Mouse (Mus musculus): ENCODE results near the gene Iqsec2. TPM values are rescaled to one million over a fixed set of nuclear protein-coding genes. Genes with fewer than 3 reads are reported as not detected.

The Iqsec2 gene
- polyA plus RNA-seq, 1 experiment from 2014 or later = 1.0 TPM

DNA sequence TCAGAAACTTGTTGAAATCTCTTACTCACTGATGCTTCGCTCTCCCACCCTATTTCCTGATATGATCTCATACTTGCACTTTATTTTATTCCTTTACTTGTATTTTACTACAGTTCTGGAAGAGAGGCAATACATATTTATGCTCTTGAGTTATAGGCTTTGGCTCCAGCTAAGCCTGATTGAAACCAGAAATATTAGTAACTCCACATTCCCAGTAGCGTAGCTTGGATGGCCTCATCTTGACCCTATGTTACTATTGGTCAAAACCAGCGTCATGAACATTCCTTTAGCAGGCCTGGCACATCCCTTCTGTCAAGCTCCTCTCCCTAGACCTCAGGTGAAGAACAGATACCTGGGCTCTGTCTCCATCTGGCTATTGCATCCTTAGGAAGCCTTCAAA is 14.2 kb downstream of the Iqsec2 start:
- Histone ChIP-seq H3K4me3 (no peak overlapping the region), H3K4me2 (replicated peaks) (no peak overlapping the region), H3K9me3 (no peaks in the 10 kb centered on the region), H3K27ac (replicated peaks) (no peak overlapping the region), H3K4me1 (no peaks in the 10 kb centered on the region), H3K9ac (replicated peaks) (no peak overlapping the region), H3K27me3 (peaks cover 65% of the 10 kb centered on the region), H3K36me3 (no peaks in the 10 kb centered on the region)
- no peak for ATAC-seq (ENCODE audit: low FRiP score, low read depth)
- 81% methylated on average over 3 of the region's 3 CpGs for WGBS

DNA sequence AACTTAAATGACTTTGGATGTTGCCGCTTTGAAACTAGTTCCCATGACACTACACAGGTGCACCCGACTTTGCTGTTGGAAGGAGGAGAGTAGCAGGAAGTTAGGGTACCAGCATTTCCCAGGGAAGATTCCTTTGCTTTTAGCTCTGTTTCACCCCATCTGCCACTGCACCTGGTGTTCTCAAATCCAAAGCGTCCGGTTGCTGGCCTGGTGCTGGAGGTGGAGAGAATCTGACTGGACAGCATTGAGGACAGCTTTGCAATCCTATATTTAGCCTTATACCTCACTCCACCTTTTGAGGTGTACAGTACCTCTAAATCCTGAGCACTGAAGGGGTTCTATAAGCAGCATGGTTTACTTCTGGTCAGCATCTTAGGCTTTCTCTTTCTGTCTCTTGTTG is 17.3 kb downstream of the Iqsec2 start:
- no peaks in the 10 kb centered on the region for H3K4me1 ChIP-seq
- no peak overlapping the region for H3K4me3 ChIP-seq
- 87% methylated on average over 4 of the region's 4 CpGs for WGBS
- no peak overlapping the region for H3K27ac ChIP-seq (replicated peaks)
- H3K9ac ChIP-seq (replicated peaks) = no peak overlapping the region
- no peaks in the 10 kb centered on the region for H3K9me3 ChIP-seq
- no peak overlapping the region for H3K4me2 ChIP-seq (replicated peaks)
- ATAC-seq (ENCODE audit: low FRiP score, low read depth) = no peak
- H3K27me3 ChIP-seq = peaks cover 65% of the 10 kb centered on the region
- H3K36me3 ChIP-seq = no peaks in the 10 kb centered on the region

DNA sequence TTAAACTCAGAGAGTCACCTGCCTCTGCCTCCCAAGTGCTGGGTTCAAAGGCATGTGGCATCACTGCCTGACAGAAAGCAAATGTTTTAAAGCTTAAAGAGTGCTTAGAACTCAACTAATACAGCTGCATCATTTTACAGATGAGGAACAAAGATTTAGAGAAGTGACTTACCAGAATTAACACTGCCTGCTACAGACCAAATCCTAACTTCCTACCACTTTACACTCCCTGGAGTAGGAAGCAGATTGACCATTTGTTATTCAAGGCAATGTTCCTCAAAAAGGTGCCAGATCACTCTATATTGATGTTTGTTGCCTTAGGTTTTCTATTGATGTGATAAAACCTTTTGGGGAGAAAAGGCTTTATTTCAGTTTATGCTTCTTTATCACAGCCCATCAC is 20.0 kb downstream of the Iqsec2 start:
- H3K9me3 ChIP-seq = no peaks in the 10 kb centered on the region
- no peak overlapping the region for H3K27ac ChIP-seq (replicated peaks)
- no peak overlapping the region for H3K4me3 ChIP-seq
- H3K9ac ChIP-seq (replicated peaks) = no peak overlapping the region
- H3K27me3 ChIP-seq = peaks cover 78% of the 10 kb centered on the region
- no peak overlapping the region for H3K4me2 ChIP-seq (replicated peaks)
- no peaks in the 10 kb centered on the region for H3K36me3 ChIP-seq
- no peak for ATAC-seq (ENCODE audit: low FRiP score, low read depth)
- no peaks in the 10 kb centered on the region for H3K4me1 ChIP-seq

DNA sequence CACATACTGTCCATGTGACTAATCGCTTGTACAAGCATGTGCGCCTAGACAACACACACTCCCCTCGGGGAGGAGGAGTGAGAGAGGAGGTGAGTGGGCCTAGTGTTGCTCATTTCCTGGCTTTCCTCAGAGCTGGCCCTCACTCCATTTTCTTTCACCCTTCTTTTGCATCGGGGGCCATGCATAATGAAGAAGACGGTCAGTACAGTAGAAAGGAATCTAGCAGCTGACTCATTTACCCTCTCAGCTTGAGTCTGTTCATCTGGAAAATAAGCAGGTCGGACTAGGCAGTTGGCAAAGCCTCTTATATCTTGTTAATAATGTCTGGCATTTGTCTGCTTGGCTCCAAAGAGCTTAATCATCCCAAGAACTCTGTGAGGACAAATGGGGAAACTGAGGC is 22.1 kb downstream of the Iqsec2 start:
- 85% methylated on average over 6 of the region's 6 CpGs for WGBS

DNA sequence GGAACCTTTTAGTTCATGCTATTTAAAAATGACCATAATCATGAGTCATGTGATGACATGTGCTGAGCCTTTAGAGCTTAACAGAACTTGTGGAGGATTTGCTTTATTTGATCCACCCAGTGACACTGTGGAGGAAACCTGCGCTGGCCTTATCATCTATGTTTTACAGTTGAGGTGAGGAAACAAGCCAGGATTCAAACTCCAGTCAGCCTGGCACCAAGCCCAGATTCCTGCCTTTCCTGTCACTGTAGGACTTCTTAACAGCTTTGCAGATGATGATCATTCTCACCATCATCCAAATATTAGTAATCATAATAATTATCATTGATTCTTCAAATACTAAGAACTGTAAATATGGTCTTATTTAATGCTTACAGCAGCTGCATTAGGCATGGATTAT is 24.5 kb downstream of the Iqsec2 start:
- H3K4me1 ChIP-seq = peaks cover 11% of the 10 kb centered on the region; the same call in 1 of the 2 replicates
- 93% methylated on average over 1 of the region's 1 CpGs for WGBS
- ATAC-seq (ENCODE audit: low FRiP score, low read depth) = no peak
- H3K9ac ChIP-seq (replicated peaks) = no peak overlapping the region
- no peak overlapping the region for H3K27ac ChIP-seq (replicated peaks)
- no peaks in the 10 kb centered on the region for H3K36me3 ChIP-seq
- H3K4me2 ChIP-seq (replicated peaks) = no peak overlapping the region
- H3K9me3 ChIP-seq = no peaks in the 10 kb centered on the region
- no peak overlapping the region for H3K4me3 ChIP-seq
- H3K27me3 ChIP-seq = peaks cover 94% of the 10 kb centered on the region

More for the DNA sequence above, 22.1 kb downstream of the Iqsec2 start:
- H3K27me3 ChIP-seq = peaks cover 89% of the 10 kb centered on the region
- H3K9ac ChIP-seq (replicated peaks) = no peak overlapping the region
- no peaks in the 10 kb centered on the region for H3K9me3 ChIP-seq
- no peak overlapping the region for H3K4me3 ChIP-seq
- no peak overlapping the region for H3K4me2 ChIP-seq (replicated peaks)
- no peak overlapping the region for H3K27ac ChIP-seq (replicated peaks)
- ATAC-seq (ENCODE audit: low FRiP score, low read depth) = no peak
- H3K4me1 ChIP-seq = peaks cover 7% of the 10 kb centered on the region; the same call in 1 of the 2 replicates
- H3K36me3 ChIP-seq = no peaks in the 10 kb centered on the region

DNA sequence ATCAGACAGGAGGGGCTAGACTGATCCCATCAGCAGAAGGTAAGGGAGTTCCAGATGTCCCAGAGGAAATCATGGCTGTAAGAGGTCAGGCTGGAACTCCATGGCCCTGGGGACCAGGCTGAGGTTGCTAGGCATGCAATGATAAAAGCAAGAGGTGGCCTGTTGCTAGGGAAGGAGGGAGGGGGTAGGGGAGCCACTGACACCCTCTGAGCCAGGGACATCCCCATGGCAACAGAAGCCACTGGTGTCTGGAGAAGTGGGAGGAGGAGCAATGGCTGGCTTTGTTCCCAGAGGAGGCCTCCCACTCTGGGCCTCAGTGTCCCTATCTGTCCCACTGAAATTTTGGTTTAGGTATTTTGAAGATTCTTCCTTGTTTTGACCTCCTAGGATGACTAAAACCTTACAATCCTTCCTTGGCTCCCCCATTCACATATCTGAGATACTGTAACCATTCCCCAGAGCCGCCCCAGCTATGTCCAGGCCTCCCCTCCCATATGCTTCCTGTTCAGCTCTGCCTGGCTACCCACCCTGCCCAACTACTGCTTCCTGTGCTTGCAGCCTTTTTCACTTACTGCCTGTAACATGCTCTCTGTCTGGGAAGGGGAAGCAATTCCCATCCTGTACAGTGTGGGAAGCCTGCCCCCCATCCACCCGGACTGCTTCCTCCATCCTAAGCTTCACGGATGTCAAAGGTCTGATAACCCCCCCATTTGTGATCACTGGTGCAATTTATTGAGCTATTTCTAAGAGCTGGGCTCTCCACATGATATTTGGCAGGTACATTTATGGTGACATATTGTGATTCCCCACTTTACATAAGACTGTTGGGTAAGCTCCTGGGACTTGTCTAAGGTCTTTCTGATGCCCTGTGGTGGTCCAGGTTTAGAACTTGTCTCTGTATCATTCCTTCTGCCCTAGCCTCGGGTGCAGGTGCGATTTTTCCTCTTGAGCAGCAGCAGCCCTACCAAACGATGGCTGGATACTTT is 27.3 kb downstream of the Iqsec2 start:
- peak; percentile 92 for ATAC-seq (ENCODE audit: low FRiP score, low read depth)
- 69% methylated on average over 6 of the region's 6 CpGs for WGBS
- Histone ChIP-seq H3K4me2 (replicated peaks) (no peak overlapping the region), H3K27me3 (peaks cover 87% of the 10 kb centered on the region), H3K9ac (replicated peaks) (no peak overlapping the region), H3K36me3 (no peaks in the 10 kb centered on the region), H3K27ac (replicated peaks) (peak overlapping the region; percentile 54), H3K9me3 (no peaks in the 10 kb centered on the region), H3K4me3 (no peak overlapping the region), H3K4me1 (peaks cover 11% of the 10 kb centered on the region; the same call in 1 of the 2 replicates)

DNA sequence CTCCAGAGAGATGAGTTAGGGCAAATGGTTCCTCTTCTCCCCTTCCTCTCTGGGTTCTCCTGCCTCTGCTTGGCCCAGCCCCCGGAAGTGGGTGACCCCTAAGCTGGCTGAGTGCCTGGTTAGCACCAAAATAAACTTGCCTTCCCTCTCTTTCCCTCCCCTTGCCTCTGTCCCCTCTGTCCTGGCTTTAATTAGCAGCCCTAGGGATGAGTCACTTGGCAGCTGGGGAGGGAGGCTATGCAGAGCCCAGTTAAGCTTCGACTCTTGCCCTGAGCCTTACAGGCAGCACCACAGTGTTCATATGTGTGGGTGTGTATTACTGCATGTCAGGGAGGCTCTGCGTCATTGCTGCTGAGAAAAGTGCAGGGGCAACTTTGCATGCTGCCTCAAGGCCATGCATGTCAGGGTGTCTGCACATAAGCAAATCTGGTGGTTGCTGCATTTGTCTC is 28.4 kb downstream of the Iqsec2 start:
- 48% methylated on average over 3 of the region's 3 CpGs for WGBS
- no peak overlapping the region for H3K4me2 ChIP-seq (replicated peaks)
- no peak overlapping the region for H3K9ac ChIP-seq (replicated peaks)
- peaks cover 87% of the 10 kb centered on the region for H3K27me3 ChIP-seq
- H3K27ac ChIP-seq (replicated peaks) = no peak overlapping the region
- H3K4me3 ChIP-seq = no peak overlapping the region
- no peaks in the 10 kb centered on the region for H3K9me3 ChIP-seq
- no peak for ATAC-seq (ENCODE audit: low FRiP score, low read depth)
- peaks cover 11% of the 10 kb centered on the region; the same call in 1 of the 2 replicates for H3K4me1 ChIP-seq
- H3K36me3 ChIP-seq = no peaks in the 10 kb centered on the region

DNA sequence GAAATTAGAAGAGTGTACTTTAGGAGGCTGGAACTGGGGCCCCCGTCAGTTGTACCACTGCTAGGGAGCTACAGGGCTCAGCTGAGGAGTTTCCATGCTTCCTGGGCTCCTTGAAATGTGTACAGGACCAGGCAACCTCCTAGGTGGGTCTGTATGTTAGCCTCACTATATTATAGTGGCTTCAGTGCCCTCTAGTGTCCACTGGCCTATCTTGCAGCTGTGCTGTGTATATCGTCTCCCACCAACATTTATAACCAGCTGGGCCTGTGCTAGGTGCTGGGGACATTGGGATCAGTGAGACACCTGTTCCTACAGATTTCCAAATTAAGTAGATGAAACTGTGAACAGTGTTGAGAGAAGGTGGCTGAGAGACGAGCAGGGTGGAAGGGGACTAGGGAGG is 31.2 kb downstream of the Iqsec2 start:
- Histone ChIP-seq H3K4me1 (peaks cover 11% of the 10 kb centered on the region; the same call in 1 of the 2 replicates), H3K4me3 (no peak overlapping the region), H3K27ac (replicated peaks) (no peak overlapping the region), H3K36me3 (no peaks in the 10 kb centered on the region), H3K9me3 (no peaks in the 10 kb centered on the region), H3K9ac (replicated peaks) (no peak overlapping the region), H3K27me3 (peaks cover 86% of the 10 kb centered on the region), H3K4me2 (replicated peaks) (no peak overlapping the region)
- 23% methylated on average over 3 of the region's 3 CpGs for WGBS
- ATAC-seq (ENCODE audit: low FRiP score, low read depth) = peak; percentile 57; the same call in 1 of the 2 replicates

DNA sequence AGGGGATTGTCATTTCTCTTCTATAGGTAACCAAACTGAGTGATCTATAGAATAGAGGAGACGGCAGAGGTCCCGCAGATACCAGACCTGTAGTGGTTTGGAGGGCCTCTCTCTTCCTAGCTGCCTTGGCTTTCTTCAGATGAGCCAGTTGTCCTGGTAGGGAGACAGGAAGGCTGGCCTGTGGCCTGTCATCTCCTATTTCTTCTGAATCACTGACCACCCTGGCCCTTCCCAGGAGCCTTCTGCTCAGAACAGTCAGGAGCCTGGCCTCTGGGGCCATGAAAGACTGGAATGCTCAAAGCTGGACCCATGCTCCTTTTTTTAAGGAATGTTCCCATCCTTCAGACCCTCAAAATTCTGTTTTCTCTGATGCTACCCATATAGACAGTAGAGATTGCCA is 33.8 kb downstream of the Iqsec2 start:
- H3K4me3 ChIP-seq = no peak overlapping the region
- H3K9ac ChIP-seq (replicated peaks) = no peak overlapping the region
- H3K27ac ChIP-seq (replicated peaks) = no peak overlapping the region
- H3K9me3 ChIP-seq = no peaks in the 10 kb centered on the region
- WGBS = 98% methylated on average over 2 of the region's 2 CpGs
- H3K4me2 ChIP-seq (replicated peaks) = no peak overlapping the region
- H3K4me1 ChIP-seq = no peaks in the 10 kb centered on the region
- ATAC-seq (ENCODE audit: low FRiP score, low read depth) = no peak
- no peaks in the 10 kb centered on the region for H3K36me3 ChIP-seq
- peaks cover 81% of the 10 kb centered on the region for H3K27me3 ChIP-seq

DNA sequence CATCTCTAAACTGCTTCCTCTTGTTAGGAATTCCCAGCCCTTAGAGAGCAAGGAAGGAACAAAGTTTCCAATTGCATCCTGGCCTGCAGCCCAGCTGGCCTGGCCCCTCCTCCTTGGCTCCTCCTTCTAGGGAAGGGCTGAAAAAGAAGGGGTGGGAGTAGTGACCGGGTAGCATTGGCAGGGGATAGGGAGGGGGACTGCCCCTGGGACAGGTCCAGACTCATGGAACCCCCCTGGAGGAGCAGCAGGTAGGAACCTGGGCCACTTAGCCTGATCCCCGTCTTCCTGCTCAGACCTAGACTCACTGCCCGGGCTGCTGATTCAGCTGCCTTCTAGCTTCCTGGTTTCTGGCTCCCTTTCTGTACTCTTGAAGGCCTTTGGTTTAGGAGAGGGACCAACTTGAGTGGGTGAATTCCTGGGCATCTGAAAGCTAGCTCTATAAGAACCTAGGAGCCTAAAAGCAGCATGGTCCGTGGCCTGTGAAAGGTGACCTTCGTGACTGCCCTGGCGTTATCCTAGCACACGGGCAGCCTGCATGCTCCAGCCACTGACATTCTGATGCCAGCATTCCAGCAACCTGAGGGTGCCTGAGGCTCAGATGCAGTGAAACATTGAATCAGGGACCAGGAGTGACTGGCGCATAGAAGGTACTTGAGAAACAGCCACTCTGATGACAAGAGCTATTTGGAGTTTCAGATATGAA is 34.9 kb downstream of the Iqsec2 start:
- H3K9ac ChIP-seq (replicated peaks) = no peak overlapping the region
- no peak overlapping the region for H3K27ac ChIP-seq (replicated peaks)
- no peak overlapping the region for H3K4me3 ChIP-seq
- ATAC-seq (ENCODE audit: low FRiP score, low read depth) = peak; percentile 62; the same call in 1 of the 2 replicates
- no peaks in the 10 kb centered on the region for H3K36me3 ChIP-seq
- H3K27me3 ChIP-seq = peaks cover 75% of the 10 kb centered on the region
- no peaks in the 10 kb centered on the region for H3K4me1 ChIP-seq
- H3K9me3 ChIP-seq = no peaks in the 10 kb centered on the region
- no peak overlapping the region for H3K4me2 ChIP-seq (replicated peaks)
- WGBS = 67% methylated on average over 8 of the region's 8 CpGs

DNA sequence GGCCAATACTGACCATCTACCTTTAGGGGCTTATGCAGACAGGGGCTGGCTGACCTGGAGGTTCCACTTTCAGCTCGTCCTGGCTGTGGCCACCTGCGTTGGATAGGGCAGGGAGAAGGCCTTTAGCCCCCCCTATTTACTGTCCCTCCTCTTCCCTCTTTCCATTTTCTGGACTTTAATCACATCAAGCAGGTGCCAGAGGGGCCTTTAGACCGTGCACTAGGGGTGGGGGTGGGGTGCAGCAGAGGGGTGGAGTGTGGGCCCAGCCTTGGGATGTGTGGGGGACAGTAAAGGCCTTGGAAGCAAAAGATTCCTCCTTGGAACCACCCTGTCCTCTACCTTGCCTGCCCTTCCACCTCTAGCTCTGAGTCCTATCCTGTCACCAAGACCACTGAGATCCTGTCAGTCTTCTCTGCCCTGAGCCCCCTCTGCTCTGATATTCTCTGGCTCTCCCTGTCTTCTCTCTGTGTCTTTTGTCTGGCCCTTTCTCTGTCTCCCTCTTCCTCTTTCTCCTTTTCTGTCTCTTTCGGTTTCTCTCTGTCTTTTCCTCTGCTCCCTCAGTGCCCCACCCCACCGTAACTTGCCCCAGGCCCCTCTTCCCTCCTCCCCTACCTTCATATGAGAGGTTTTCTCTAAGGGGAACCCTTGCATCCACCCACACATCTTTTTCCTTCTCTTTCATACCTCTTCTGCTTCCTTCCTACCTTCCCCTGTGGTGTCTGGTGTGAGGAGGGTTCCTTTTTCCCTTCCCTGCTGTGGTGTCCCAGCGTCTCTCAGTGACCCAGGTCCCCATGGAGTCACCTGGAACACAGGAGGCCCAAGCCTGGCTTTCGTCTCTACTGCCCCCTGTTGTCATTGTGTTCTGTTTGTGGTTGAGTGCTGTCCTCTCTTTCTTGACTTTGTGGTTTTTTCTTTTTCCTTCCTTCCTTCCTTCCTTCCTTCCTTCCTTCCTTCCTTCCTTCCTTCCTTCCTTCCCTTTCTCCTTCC is 35.9 kb downstream of the Iqsec2 start:
- no peaks in the 10 kb centered on the region for H3K4me1 ChIP-seq
- H3K4me3 ChIP-seq = no peak overlapping the region
- 68% methylated on average over 7 of the region's 7 CpGs for WGBS
- H3K4me2 ChIP-seq (replicated peaks) = no peak overlapping the region
- H3K9ac ChIP-seq (replicated peaks) = no peak overlapping the region
- H3K9me3 ChIP-seq = no peaks in the 10 kb centered on the region
- no peak for ATAC-seq (ENCODE audit: low FRiP score, low read depth)
- no peak overlapping the region for H3K27ac ChIP-seq (replicated peaks)
- H3K36me3 ChIP-seq = no peaks in the 10 kb centered on the region
- peaks cover 72% of the 10 kb centered on the region for H3K27me3 ChIP-seq

Measured in midbrain, embryonic 12.5 days (tissue).